Mouse (Mus musculus): ENCODE measurements around the gene Gm28305. TPM values are rescaled to one million over a fixed set of nuclear protein-coding genes. Genes with fewer than 3 reads are reported as not detected.
A peak's percentile ranks its signal among the peaks of the same experiment; 100 is the strongest.

Gm28305 gene
- polyA plus RNA-seq, 1 experiment from 2014 or later, result not detected

- H3K27ac ChIP-seq, result peak within 1 kb of the TSS; percentile 78
- H3K9me3 ChIP-seq (ENCODE audit: control insufficient read depth, low read length), result no peaks in the 10 kb centered on the region
- H3K4me3 ChIP-seq (replicated peaks; ENCODE audit: low read length), result peak within 1 kb of the TSS; percentile 92
- H3K27me3 ChIP-seq (ENCODE audit: control insufficient read depth, insufficient read depth, low read length), result no peaks in the 10 kb centered on the region
- H3K36me3 ChIP-seq (replicated peaks; ENCODE audit: control insufficient read depth, insufficient read depth), result peaks cover 22% of the 10 kb centered on the region
- peak within 1 kb of the TSS; percentile 87 for H3K9ac ChIP-seq
- under 1% methylated on average over 29 of the region's 30 CpGs for WGBS
- peak within 1 kb of the TSS; percentile 95 for H3K4me2 ChIP-seq (replicated peaks)
- peaks cover 20% of the 10 kb centered on the region for H3K4me1 ChIP-seq (replicated peaks; ENCODE audit: control insufficient read depth, insufficient read depth, low read length)
- ATAC-seq (ENCODE audit: low FRiP score) (peak; percentile 97), DNase-seq (ENCODE audit: low spot score) (peak; percentile 91)
Observed at GRCm38 (mm10) chr9:104063244-104063961, 22.9 kb downstream of the Gm28305 start, which contains the start of gene Acad11. Acad11 (plus strand) TSS chr9:104063377.

- DNase-seq (ENCODE audit: low spot score) (no peak), ATAC-seq (ENCODE audit: low FRiP score) (no peak)
- Histone ChIP-seq H3K4me2 (replicated peaks) (no peak overlapping the region), H3K27me3 (ENCODE audit: control insufficient read depth, insufficient read depth, low read length) (no peaks in the 10 kb centered on the region), H3K27ac (no peak overlapping the region), H3K9ac (no peak overlapping the region), H3K4me3 (replicated peaks; ENCODE audit: low read length) (no peak overlapping the region), H3K36me3 (replicated peaks; ENCODE audit: control insufficient read depth, insufficient read depth) (peaks cover 15% of the 10 kb centered on the region), H3K4me1 (replicated peaks; ENCODE audit: control insufficient read depth, insufficient read depth, low read length) (peaks cover 20% of the 10 kb centered on the region), H3K9me3 (ENCODE audit: control insufficient read depth, low read length) (no peaks in the 10 kb centered on the region)
- WGBS, result 39% methylated on average over 1 of the region's 1 CpGs
Observed at GRCm38 (mm10) chr9:104064571-104064970, 24.1 kb downstream of the Gm28305 start.

- ATAC-seq (ENCODE audit: low FRiP score) (no peak), DNase-seq (ENCODE audit: low spot score) (no peak)
- no peak overlapping the region for H3K4me2 ChIP-seq (replicated peaks)
- H3K9ac ChIP-seq, result no peak overlapping the region
- H3K27ac ChIP-seq, result no peak overlapping the region
- no peak overlapping the region for H3K4me3 ChIP-seq (replicated peaks; ENCODE audit: low read length)
- no peaks in the 10 kb centered on the region for H3K36me3 ChIP-seq (replicated peaks; ENCODE audit: control insufficient read depth, insufficient read depth)
- no peaks in the 10 kb centered on the region for H3K27me3 ChIP-seq (ENCODE audit: control insufficient read depth, insufficient read depth, low read length)
- no peaks in the 10 kb centered on the region for H3K4me1 ChIP-seq (replicated peaks; ENCODE audit: control insufficient read depth, insufficient read depth, low read length)
- WGBS, result 85% methylated on average over 4 of the region's 4 CpGs
- H3K9me3 ChIP-seq (ENCODE audit: control insufficient read depth, low read length), result no peaks in the 10 kb centered on the region
Observed at GRCm38 (mm10) chr9:104070241-104070640, 29.8 kb downstream of the Gm28305 start.

- Histone ChIP-seq H3K27ac (no peak overlapping the region), H3K9ac (no peak overlapping the region), H3K9me3 (ENCODE audit: control insufficient read depth, low read length) (no peaks in the 10 kb centered on the region), H3K36me3 (replicated peaks; ENCODE audit: control insufficient read depth, insufficient read depth) (no peaks in the 10 kb centered on the region), H3K4me1 (replicated peaks; ENCODE audit: control insufficient read depth, insufficient read depth, low read length) (no peaks in the 10 kb centered on the region), H3K4me3 (replicated peaks; ENCODE audit: low read length) (no peak overlapping the region), H3K27me3 (ENCODE audit: control insufficient read depth, insufficient read depth, low read length) (no peaks in the 10 kb centered on the region), H3K4me2 (replicated peaks) (no peak overlapping the region)
- ATAC-seq (ENCODE audit: low FRiP score), result no peak
- DNase-seq (ENCODE audit: low spot score), result no peak
- WGBS, result 86% methylated on average over 8 of the region's 8 CpGs
Observed at GRCm38 (mm10) chr9:104070863-104071604, 30.6 kb downstream of the Gm28305 start.

- no peak for ATAC-seq (ENCODE audit: low FRiP score)
Observed at GRCm38 (mm10) chr9:104075808-104076207, 35.3 kb downstream of the Gm28305 start.

GRCm38 (mm10) chr9:104078780-104079179 lies 38.3 kb downstream of the Gm28305 start:
- Histone ChIP-seq H3K4me1 (replicated peaks; ENCODE audit: control insufficient read depth, insufficient read depth, low read length) (no peaks in the 10 kb centered on the region), H3K4me3 (replicated peaks; ENCODE audit: low read length) (no peak overlapping the region), H3K9me3 (ENCODE audit: control insufficient read depth, low read length) (no peaks in the 10 kb centered on the region), H3K27ac (no peak overlapping the region), H3K4me2 (replicated peaks) (no peak overlapping the region), H3K27me3 (ENCODE audit: control insufficient read depth, insufficient read depth, low read length) (no peaks in the 10 kb centered on the region), H3K9ac (no peak overlapping the region), H3K36me3 (replicated peaks; ENCODE audit: control insufficient read depth, insufficient read depth) (peaks cover 6% of the 10 kb centered on the region)
- no peak for ATAC-seq (ENCODE audit: low FRiP score)
- WGBS, result 97% methylated on average over 1 of the region's 1 CpGs
- no peak for DNase-seq (ENCODE audit: low spot score)

More at GRCm38 (mm10) chr9:104075808-104076207, 35.3 kb downstream of the Gm28305 start:
- no peaks in the 10 kb centered on the region for H3K9me3 ChIP-seq (ENCODE audit: control insufficient read depth, low read length)
- no peak overlapping the region for H3K4me3 ChIP-seq (replicated peaks; ENCODE audit: low read length)
- H3K4me1 ChIP-seq (replicated peaks; ENCODE audit: control insufficient read depth, insufficient read depth, low read length), result no peaks in the 10 kb centered on the region
- H3K9ac ChIP-seq, result no peak overlapping the region
- no peak overlapping the region for H3K27ac ChIP-seq
- H3K36me3 ChIP-seq (replicated peaks; ENCODE audit: control insufficient read depth, insufficient read depth), result no peaks in the 10 kb centered on the region
- no peak overlapping the region for H3K4me2 ChIP-seq (replicated peaks)
- DNase-seq (ENCODE audit: low spot score), result peak; percentile 36
- no peaks in the 10 kb centered on the region for H3K27me3 ChIP-seq (ENCODE audit: control insufficient read depth, insufficient read depth, low read length)
- 62% methylated on average over 2 of the region's 2 CpGs for WGBS

- Histone ChIP-seq H3K9ac (no peak overlapping the region), H3K36me3 (replicated peaks; ENCODE audit: control insufficient read depth, insufficient read depth) (peaks cover 12% of the 10 kb centered on the region), H3K4me2 (replicated peaks) (no peak overlapping the region), H3K4me3 (replicated peaks; ENCODE audit: low read length) (no peak overlapping the region), H3K27me3 (ENCODE audit: control insufficient read depth, insufficient read depth, low read length) (no peaks in the 10 kb centered on the region), H3K9me3 (ENCODE audit: control insufficient read depth, low read length) (no peaks in the 10 kb centered on the region), H3K27ac (no peak overlapping the region), H3K4me1 (replicated peaks; ENCODE audit: control insufficient read depth, insufficient read depth, low read length) (no peaks in the 10 kb centered on the region)
- WGBS, result 57% methylated on average over 5 of the region's 5 CpGs
- ATAC-seq (ENCODE audit: low FRiP score), result no peak
- DNase-seq (ENCODE audit: low spot score), result peak; percentile 57
Observed at GRCm38 (mm10) chr9:104079379-104079778, 38.9 kb downstream of the Gm28305 start.

- Histone ChIP-seq H3K4me3 (replicated peaks; ENCODE audit: low read length) (no peak overlapping the region), H3K27ac (no peak overlapping the region), H3K4me2 (replicated peaks) (no peak overlapping the region), H3K36me3 (replicated peaks; ENCODE audit: control insufficient read depth, insufficient read depth) (peaks cover 14% of the 10 kb centered on the region), H3K9me3 (ENCODE audit: control insufficient read depth, low read length) (no peaks in the 10 kb centered on the region), H3K27me3 (ENCODE audit: control insufficient read depth, insufficient read depth, low read length) (no peaks in the 10 kb centered on the region), H3K9ac (no peak overlapping the region), H3K4me1 (replicated peaks; ENCODE audit: control insufficient read depth, insufficient read depth, low read length) (no peaks in the 10 kb centered on the region)
- DNase-seq (ENCODE audit: low spot score), result no peak
- 81% methylated on average over 3 of the region's 3 CpGs for WGBS
- ATAC-seq (ENCODE audit: low FRiP score), result no peak
Observed at GRCm38 (mm10) chr9:104080038-104080437, 39.6 kb downstream of the Gm28305 start.

- no peak overlapping the region for H3K4me2 ChIP-seq (replicated peaks)
- no peaks in the 10 kb centered on the region for H3K27me3 ChIP-seq (ENCODE audit: control insufficient read depth, insufficient read depth, low read length)
- no peak overlapping the region for H3K4me3 ChIP-seq (replicated peaks; ENCODE audit: low read length)
- no peaks in the 10 kb centered on the region for H3K4me1 ChIP-seq (replicated peaks; ENCODE audit: control insufficient read depth, insufficient read depth, low read length)
- no peak for ATAC-seq (ENCODE audit: low FRiP score)
- DNase-seq (ENCODE audit: low spot score), result no peak
- H3K9me3 ChIP-seq (ENCODE audit: control insufficient read depth, low read length), result no peaks in the 10 kb centered on the region
- 67% methylated on average over 4 of the region's 4 CpGs for WGBS
- no peak overlapping the region for H3K27ac ChIP-seq
- H3K9ac ChIP-seq, result no peak overlapping the region
- H3K36me3 ChIP-seq (replicated peaks; ENCODE audit: control insufficient read depth, insufficient read depth), result peaks cover 24% of the 10 kb centered on the region
Observed at GRCm38 (mm10) chr9:104085730-104086429, 45.4 kb downstream of the Gm28305 start.

All from hindbrain, embryonic 14.5 days (tissue).